Mouse (Mus musculus): ENCODE results near the gene Ctxn1. TPM values are rescaled to one million over a fixed set of nuclear protein-coding genes. Genes with fewer than 3 reads are reported as not detected.
"Not testable (repeated sequence)": the region's sequence is repeated elsewhere in the genome, so short reads cannot be mapped to it uniquely, and the experiment has no call there.

Ctxn1 gene
- under 1 TPM in 2 of 3 experiments, not detected in 1; 0.74 to 0.89 TPM for polyA plus RNA-seq (2017; shearing (Covaris generic))

DNA sequence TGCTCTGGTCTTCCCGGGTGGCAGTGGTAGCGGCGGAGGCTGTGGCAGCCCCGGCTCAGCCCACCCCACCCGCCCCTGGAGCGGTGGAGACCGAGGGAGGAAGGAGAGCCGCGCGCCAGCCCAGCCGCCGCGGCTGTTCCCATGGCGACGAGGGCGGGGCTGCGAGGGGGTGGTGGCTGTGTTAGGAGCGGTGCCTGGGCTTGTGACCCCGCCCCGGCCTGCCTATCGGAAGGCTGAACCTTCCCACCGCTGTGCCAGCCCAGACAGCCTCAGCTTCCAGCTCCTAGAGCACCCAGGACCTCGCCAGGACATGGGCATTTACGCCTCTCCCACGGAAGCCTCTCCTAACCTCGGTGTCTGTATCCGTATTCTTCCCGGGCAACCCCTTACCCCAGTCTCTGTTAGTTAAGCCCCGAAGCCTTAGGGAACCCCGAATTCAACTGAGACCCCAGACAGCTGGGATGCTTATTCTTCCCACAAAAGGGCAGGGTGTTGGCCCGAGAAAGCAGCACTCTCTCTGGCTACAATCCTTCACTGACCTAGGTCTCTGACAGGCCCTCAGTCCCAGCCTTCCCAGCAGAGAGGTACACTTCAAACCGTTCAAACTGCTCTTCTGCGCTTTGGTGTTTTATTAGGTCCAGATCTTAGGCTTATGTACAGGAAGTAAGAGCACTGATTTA is at the start of gene Ctxn1:
Gene Ctxn1 (minus strand): TSS at position 150 of the 680 bp plus-strand sequence.
- peak; percentile 95 for ATAC-seq

DNA sequence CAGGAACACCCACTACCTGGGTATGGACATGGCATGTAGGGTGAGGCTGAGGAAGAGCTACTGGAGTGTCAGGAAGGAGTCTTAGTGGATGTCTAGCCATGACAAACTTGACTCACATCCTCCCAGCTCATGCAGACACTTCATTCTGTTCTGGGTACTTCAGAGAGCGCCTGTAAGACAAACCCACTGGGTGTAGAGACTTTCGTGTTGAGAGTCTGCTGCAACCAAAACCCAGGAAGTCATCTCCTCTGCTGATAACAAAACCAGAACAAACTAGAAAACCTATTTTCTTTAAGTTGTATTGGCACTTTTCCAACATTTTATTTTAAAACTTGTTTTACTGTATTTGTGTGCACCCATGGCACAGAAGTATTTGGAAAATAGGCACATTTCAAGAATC is 46.8 kb upstream of the Ctxn1 start:
- ATAC-seq = peak; percentile 73

DNA sequence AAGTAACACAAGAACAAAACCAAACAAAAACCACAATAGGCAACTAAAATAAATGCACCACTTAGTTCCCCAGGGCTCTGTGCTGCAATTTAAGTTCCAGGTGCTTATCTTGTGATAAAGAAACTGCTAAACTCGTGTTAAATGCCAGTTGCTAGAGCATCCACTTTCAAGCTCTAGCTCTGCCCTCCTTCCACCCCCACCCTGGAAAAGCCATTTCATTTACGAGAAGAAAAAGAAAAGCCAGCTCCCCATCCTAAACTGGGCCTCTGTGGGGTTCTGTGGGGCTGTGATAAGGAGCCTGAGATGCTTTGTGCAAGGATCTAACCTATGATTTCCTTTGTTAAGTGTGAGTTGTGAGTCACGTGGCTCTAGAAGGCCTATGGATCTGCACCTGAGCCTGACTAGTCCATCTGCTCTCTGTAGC is 45.1 kb upstream of the Ctxn1 start:
- no peak for ATAC-seq

DNA sequence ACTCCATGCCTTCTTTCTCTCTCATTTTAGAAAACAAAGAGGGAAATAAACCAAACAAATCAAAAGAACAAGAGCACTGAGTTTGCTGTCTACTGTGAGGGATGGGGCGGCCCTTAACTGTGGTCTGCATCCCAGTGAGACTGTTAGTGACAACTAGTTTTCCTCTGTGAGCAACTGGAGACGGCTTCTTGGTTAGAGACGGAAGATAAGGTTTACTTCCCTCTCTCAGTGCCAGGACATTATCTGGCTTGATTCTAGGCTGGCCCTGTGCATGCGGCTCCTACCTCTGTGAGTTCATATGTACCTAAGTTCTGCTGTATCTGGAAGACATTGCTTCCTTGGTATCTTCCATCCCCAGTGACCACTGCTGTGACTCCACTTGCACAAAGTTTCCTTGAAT is 38.7 kb upstream of the Ctxn1 start:
- ATAC-seq = no peak

DNA sequence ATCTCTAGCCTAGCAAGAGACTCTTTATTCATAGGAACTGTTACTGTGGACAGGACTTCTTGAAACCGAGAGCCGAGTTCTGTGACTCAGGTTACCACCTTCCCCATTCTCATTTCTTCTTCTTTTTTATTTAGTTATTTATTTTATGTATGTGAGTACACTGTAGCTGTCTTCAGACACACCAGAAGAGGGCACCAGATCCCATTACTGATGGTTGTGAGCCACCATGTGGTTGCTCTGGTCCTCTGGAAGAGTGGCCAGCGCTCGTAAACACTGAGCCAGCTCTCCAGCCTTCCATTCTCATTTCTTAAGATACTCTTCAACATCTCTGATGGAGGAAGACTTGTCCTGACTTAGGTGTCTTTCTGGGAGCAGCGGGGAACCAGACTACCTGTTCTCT is 33.7 kb upstream of the Ctxn1 start:
- no peak for ATAC-seq

DNA sequence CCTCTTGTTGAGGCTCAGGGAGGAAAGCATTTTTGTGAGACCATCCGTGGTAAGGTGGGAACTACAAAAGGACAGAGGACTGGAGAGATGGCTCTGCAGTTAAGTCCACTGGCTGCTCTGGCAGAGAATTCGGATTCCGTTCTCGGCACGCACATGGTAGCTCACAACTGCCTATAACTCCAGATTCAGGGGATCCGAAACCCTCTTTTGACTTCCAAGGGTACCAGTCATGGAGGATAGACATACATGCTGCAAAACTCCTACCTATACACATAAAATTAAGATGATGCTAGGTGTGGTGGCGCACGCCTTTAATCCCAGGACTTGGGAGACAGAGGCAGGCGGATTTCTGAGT is 17.0 kb upstream of the Ctxn1 start:
- no peak for ATAC-seq

DNA sequence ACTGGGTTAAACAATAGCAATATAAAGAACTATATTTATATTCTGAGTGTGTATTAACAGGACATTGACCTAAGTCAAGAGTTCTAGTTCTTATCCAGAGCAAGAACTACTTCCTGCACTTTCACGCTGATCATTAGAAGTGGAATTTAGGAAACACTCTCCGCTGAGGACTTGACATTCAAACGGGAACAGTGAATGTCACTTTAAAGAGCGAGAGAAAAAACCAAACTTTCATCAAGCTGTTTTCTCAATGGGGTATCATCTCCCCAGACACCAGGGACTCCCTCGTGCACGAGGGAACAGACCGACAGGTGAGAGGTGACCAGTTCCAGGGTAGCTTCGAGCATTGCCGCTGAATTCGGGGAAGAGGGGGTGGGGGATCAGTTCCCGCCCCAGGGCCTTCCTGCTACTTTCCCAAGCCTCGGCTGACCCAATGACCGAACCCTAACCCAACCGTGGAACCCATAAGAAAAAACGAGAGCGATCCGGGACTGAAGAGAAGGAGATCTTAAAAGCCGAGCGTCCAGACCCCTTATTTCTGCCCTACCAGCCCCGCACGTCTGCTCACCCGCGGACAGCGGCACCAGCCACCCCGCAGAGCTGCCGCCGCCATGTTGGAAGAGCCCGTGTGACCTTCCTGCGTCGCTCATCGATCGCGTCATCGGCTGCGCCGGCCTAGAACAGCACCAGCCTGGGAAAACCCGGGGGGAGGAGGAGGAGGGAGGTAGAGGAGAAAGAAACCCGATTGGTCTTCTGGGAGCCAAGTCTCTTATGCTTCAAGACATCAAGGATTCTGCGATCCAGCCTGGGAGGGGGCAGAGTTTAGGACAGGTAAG is 16.4 kb upstream of the Ctxn1 start, which contains the start of gene Timm44:
Gene Timm44 (minus strand): TSS at position 639 of the 836 bp plus-strand sequence.
- ATAC-seq = peak; percentile 98

DNA sequence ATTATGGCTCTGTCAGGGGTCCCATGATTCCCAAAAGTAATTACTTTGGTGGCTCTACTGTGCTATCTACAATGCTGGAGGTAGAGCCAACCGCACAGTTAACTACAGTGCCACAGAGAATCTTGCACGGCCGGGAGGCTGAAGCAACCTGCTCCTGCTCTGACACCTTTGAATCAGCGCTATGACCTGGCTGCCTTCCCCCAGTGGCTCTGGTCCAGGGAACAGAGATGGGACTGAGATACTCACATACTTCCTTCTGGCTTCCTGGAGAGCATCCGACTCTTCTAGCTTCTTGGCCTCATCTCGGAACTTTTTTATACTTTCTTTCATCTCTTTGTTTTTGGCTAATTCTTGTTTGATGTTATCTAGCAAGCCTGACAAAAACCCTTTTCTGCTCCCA is 10.5 kb upstream of the Ctxn1 start:
- ATAC-seq = no peak

DNA sequence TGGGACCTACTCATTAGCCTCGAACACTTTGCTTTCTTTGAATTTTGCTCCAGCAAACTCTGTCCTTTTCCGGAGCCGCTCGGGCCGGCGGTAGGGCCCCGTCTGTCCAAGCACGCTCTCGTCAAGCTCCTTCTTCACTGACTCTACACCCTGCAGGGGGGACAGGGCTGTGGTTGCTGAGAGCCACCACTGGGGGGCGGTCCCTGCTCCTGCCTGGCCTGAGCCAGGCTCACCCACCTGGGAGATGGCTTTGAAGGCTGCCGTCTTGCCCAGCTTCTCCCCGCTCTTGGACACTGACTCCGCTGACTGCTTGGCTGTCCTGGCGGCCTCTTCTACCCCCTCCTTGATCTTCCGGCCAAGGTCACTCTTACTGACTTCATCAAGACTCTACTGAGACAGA is 8.6 kb upstream of the Ctxn1 start:
- no peak for ATAC-seq

DNA sequence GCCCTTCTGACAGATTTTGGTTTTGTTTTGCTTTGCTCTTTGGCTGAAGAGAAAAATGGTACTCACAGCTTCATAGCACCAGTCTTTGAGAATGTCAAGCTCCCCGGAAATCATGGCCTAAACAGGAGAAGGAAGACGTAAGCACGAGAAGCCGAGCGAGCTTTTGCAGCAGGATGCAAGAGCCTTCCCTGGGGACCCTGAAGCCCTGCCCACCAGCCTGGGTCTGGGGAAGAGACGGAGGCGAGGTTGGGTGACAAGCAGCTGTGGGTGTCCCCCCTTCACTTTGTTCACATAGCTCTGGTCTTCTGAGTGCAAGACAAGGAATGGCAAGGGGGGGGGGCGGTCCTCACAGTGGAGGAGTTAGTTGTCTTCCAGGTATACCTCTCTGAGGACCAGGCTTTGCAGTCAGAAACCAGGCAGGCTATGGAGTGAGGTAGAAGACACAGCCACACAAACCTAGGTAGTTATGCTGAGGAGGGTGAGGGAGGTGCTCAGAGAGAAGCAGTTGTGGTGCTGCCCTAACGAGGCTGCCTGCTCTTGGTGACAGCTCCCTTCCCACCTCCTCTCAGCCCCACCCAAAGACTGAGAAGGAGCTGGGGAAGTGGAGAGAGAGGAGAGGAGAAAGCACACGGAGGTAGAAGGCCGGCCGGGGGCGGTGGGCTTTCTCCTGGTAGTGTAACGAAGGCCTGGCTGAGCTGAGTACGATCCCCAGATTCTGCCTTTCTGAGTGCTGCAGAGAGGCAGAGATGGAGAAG is 6.3 kb upstream of the Ctxn1 start:
- no peak for ATAC-seq

DNA sequence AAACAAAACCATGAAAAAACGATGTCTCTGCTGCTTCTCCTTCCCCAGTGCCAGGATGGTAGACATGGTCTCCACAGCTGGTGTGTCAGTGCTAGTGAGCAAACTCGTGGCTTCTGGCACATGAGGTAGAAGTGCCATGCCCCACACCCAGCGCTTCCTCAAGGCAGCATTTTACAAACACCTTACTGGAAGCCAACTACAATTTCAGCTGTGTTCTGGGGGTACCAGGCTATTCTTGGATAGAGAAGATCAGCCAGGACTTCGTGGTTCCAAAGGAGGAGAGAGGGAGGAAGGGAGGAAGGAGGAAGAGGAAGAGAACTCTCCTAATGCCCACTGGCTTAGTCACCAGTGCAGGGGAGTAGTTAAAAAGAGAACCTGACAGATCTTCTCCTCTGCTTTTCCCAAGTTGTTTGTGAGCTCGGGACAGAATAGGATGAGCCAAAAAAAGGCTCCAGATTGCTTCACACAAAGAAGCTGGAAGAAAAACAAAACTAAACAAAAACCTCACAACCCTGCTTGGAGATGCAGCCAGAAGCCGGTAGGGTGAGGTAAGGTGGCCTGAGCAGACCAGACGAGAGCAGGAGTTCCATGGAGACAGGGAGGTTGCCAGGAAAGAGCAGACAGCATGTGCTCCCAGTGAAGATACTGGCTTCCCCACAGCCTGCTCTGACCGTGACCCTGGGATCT is 4.2 kb upstream of the Ctxn1 start:
- no peak for ATAC-seq

DNA sequence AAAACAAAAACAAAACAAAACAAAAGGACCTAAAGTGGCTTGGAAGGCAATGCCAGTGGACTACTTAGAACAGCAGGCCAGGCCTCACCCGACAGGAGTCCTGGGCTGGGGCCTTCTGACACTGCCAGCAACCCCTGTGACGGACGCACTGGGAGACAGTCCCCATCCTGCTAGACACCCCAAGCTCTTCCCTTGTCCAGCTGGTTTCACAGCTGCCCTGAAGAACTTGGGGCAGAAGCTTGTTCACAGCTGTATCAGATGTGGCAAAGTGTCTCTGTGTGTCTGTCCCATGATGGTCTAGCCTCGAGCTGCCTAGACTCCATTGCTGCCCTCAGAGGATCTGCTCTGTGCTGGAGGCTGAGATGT is 714 bp upstream of the Ctxn1 start:
- no peak for ATAC-seq

DNA sequence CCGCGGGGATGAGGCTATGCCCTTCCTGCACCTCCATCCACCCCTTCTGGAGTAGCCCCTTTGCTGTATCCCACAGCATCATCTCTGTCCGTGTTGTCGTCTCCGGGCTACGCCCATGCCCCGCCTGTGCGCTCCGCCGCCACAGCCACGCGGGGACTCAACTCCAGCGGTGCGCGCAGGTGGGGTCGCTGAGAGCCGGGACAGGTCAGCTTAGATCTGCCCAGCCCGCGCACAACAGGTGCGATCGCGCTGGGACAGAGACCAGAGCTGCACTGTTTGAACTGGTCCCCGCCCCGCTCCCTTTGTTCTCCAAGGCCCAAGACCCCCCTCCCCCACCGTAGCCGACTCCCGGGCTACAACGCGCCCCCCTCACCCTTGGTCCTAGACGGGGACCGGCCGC is 396 bp downstream of the Ctxn1 start:
- ATAC-seq = peak; percentile 11

DNA sequence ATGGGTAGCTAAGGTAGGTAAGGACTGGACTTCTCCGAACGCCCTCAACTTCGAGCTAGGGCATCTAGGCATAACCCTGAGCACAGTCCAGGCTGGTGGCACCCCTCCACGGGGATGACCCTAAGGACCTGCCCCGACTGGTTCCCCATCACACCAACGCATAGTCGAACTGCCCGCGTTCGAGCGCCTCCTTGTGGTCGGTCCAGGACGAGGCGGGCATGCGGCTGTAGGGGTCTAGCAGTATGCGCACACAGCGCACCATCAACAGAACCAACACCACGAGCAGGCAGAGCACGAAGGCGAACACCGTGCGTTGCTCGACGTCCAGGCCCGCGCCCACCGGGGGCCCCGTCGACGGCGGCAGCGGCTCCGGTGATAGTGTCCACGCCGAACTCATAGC is 841 bp downstream of the Ctxn1 start:
- ATAC-seq = peak; percentile 43

DNA sequence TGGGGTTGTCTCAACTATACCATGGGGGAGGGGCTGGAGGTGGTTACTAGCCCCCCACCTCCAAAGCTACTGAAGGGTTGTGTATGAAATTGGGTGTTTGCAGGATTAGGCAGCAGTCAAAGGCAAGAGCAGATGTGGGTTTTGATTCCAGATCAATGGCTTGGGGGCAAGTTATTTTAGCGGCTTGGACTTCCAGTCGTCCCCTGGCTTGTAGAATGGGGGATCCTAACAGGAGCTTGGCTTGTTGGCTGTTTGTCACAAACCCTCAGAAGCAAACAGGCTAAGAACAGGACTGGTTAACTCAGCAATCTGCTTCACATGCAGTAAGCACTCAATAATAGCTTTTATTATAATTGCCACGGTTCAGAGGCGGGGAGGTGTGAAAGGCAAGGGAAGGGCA is 1.7 kb downstream of the Ctxn1 start:
- no peak for ATAC-seq

DNA sequence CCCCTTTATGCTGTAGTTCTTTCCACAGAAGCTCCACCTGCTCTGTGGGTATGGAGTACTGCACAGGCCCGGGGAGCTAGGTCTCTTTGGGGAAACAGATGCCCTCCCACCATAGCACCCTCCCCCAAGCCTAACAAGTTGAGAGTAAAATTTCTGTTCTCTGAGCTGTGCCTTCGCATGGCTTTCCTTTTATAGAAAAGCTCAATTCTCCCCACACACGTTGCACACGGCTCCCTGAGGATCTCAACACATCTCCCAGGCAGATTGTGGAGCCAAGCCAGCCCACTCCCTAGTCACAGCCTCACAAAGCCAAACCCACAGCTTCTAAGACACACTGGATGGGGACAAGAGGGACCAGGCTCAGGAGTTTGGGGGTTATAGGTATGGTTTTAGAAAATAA is 2.2 kb downstream of the Ctxn1 start:
- ATAC-seq = no peak

DNA sequence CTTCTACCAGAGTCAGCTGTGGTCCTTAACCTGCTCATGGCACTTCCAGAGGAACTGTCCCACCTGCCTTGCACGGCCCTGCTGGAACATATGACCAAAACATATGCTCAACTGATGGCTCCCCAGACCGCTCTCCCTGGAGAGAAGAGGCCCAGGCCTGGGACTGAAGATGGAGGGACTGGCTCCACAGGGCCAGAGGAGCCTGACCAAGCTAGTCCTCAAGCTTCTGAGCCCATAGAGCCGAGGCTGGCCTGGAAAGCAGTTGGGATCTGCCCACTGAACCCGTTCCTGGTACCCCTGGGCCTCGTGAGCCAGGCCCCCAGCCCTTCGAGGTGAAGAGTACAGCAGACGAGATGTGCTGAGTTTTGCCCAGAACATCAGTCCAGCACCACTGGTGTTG is 3.6 kb downstream of the Ctxn1 start:
- not testable (repeated sequence) for ATAC-seq

DNA sequence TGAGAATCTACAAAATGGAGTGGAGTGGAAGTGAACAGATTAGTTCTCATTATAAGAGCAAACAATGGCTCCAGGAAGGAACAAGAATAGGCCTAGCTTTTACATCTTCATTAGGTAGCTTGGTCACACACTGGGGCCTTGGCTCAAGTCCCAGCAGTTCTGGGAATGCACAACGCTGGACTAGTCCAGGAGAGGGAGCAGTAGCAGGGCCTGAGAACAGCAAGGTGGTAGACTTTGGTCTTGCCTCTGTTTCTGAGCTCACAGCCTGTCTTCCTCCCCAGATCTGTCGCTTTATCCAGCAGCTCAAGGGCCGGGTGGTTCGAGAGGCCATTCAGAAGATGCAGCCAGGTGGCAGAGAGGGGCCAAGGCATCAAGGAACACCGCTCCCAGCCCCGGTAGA is 5.1 kb downstream of the Ctxn1 start:
- ATAC-seq = no peak

DNA sequence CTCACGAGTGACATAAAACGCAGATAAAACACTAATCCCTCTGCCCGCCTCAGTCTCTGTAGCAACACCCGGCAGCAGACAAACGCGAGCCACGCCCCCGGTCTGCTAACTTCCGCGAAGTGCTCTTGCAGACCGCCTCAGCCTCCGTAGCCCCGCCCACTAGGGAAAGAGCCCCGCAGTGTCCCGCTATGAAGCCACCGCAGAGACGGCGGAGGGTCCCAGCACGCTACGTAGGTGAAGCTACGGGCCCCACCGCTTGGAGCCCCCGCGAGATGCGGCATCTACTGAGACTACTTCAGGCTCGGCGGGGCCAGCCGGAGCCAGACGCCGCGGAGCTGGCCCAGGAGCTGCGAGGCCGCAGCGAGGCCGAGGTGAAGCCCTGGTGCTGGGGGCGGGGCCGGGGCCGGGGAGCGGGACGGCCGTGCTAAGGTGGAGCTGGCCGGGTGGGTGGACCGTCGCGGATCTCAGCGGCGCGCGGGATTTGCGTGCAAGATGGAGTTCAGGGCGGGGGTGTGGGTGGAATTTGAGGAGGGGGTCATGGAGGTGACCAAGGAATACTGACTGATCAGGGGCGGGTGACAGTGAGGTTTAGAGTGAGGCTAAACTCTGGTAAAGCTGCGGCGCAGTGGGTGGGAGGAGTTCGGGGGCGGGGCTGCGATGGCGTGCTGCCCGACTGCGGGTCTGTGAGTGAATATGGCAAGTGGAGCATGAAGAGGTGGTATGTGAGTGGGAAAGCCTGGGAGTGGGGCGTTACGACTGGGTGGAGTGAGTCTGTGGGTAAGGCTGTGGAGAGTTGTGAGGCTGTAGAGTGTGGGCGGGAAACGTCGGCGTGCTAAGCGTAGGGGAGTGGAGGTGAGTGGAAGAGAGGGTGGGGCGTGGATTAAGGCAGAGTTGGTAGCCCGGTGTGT is 5.9 kb downstream of the Ctxn1 start, which contains the start of gene Snapc2:
Gene Snapc2 (plus strand): TSS at position 147 of the 908 bp plus-strand sequence.
- peak; percentile 94 for ATAC-seq

DNA sequence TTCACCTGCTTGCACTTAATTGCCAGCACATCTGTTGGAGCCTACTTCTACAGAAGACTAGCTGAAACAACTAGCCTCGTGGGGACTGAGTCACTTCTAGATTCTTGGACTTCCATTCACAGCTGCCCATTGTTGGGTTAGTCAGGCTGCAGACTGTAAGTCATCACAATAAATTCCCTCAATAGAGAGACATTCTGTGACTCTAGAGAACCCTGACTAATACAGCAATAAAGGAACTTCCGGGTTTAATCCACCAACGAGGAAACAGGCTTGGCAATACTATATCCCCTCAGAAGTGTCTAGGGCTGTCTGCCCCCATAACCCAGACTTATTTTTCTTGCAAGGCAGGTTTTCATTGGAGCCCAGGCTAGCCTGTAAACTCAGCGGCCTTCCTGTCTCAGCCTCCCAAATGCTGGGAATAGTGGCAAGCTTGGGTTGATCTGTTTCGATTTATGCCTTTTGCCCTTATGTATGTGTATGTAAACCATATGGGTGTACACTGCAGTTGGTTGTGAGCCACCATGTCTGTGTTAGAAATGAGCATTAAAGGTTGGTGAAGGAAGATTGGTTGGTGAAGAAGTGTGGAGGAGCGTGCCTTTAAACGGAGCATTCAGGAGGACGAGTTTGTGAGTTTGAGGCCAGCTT is 6.8 kb downstream of the Ctxn1 start:
- no peak for ATAC-seq
